Mouse (Mus musculus): ENCODE data around the gene Was. TPM values are rescaled to one million over a fixed set of nuclear protein-coding genes. Genes with fewer than 3 reads are reported as not detected.

The Was gene
- total and polyA plus RNA-seq, 3 experiments, result 1.7 to 2.6 (median 2.2) TPM

DNA sequence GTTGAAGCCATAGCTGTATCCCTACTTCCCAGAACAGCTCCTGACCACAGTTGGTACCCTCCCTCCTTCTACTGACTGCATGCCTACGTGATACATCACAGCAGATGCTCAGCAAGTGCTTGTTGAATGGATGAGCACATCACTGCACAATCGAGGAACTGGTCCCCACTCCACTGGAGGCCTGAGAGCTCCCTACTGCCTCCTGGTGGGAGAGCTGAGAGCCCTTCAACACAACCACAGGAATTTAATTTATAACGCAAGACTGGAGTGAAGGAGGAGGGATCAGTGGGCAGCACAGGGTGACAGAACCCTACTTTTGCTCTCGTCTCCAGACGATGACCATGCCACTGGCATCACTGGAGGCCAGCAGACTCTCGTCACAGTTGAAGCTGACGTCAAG lies 34.9 kb upstream of the Was start:
- no peak for DNase-seq
- no peaks in the 10 kb centered on the region for H3K79me2 ChIP-seq (replicated peaks; ENCODE audit: control insufficient read depth, insufficient read depth, low read length)
- intact Hi-C loops (cut with DNase I), result no loop called here
- no peaks in the 10 kb centered on the region for H3K27me3 ChIP-seq (ENCODE audit: control insufficient read depth, insufficient read depth, low read length)
- no peak overlapping the region for H3K9ac ChIP-seq (ENCODE audit: low read depth, low read length)
- H3K36me3 ChIP-seq (ENCODE audit: control insufficient read depth, insufficient read depth, low read length), result no peaks in the 10 kb centered on the region
- no peak overlapping the region for H3K27ac ChIP-seq
- TF ChIP-seq EP300 (IDR thresholded peaks at IDR 0.05; ENCODE audit: insufficient read depth, low read depth, low read length) (no peak), CTCF (IDR thresholded peaks at IDR 0.05) (peak; percentile 24)
- no peak overlapping the region for H3K4me3 ChIP-seq
- WGBS, result 77% methylated on average over 7 of the region's 7 CpGs
- H3K4me1 ChIP-seq (ENCODE audit: control insufficient read depth, insufficient read depth, low read length), result no peaks in the 10 kb centered on the region

DNA sequence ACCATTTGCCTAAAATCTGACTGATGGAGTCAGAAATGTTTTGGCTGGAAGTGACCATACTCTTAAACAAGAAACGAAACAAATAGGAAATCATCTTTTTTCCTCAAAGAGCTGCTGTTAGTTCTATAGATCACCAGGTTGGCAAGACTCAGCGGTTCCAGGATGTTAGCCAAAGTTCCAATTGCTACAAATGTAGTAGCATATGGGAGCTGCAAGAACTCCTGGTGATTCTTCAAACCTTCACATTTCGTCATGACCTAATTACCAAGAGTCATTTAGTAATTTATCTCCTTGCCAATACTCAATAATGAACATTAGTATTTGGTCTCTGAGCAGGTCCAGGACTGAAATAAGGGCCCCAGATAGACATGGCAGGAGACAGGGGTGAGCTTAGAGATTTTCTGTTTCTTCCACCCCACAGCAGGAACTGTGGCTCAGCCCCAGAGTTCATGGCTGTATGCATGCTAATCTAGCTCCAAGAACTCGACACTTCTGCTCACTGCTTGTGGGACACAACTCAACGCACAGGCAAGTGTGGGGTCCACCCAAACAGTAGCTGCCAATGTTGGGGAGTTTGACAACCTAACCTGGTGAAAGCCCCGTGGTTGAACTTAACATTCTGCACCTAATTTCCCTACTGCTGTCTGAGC lies 33.6 kb upstream of the Was start:
- H3K79me2 ChIP-seq (replicated peaks; ENCODE audit: control insufficient read depth, insufficient read depth, low read length), result no peaks in the 10 kb centered on the region
- H3K36me3 ChIP-seq (ENCODE audit: control insufficient read depth, insufficient read depth, low read length), result no peaks in the 10 kb centered on the region
- intact Hi-C loops (cut with DNase I), result no loop called here
- DNase-seq, result no peak
- H3K4me3 ChIP-seq, result no peak overlapping the region
- no peak for TF ChIP-seq EP300 (IDR thresholded peaks at IDR 0.05; ENCODE audit: insufficient read depth, low read depth, low read length)
- no peak for TF ChIP-seq CTCF (IDR thresholded peaks at IDR 0.05)
- TF ChIP-seq POLR2A (IDR thresholded peaks at IDR 0.05; ENCODE audit: insufficient read depth, low read depth, low read length), result no peak
- no peaks in the 10 kb centered on the region for H3K4me1 ChIP-seq (ENCODE audit: control insufficient read depth, insufficient read depth, low read length)
- no peak overlapping the region for H3K9ac ChIP-seq (ENCODE audit: low read depth, low read length)
- no peaks in the 10 kb centered on the region for H3K27me3 ChIP-seq (ENCODE audit: control insufficient read depth, insufficient read depth, low read length)
- no peak overlapping the region for H3K27ac ChIP-seq
- 81% methylated on average over 6 of the region's 6 CpGs for WGBS

DNA sequence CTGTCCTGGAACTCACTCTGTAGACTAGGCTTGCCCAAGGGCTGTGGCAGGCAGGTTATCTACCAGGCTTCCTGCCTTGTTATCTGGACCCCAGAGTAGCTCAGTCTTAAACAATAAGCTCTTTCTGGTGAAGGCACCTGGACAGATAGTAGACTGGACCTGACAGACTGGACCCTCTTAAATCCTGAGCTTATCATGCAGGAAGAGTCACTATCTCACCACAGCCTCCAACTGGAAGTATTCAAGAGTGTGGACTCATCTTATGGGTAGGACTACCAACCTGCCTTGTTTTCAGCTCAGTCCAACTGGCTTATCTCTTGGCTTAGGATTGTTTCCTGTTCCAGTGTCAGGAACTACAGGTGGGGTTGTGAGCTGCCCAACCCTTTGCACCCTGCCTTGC lies 27.0 kb upstream of the Was start:
- Histone ChIP-seq H3K79me2 (replicated peaks; ENCODE audit: control insufficient read depth, insufficient read depth, low read length) (no peaks in the 10 kb centered on the region), H3K27ac (no peak overlapping the region), H3K4me3 (no peak overlapping the region), H3K36me3 (ENCODE audit: control insufficient read depth, insufficient read depth, low read length) (no peaks in the 10 kb centered on the region), H3K4me1 (ENCODE audit: control insufficient read depth, insufficient read depth, low read length) (no peaks in the 10 kb centered on the region), H3K9ac (ENCODE audit: low read depth, low read length) (no peak overlapping the region), H3K27me3 (ENCODE audit: control insufficient read depth, insufficient read depth, low read length) (no peaks in the 10 kb centered on the region)
- intact Hi-C loops (cut with DNase I), result no loop called here
- TF ChIP-seq EP300 (IDR thresholded peaks at IDR 0.05; ENCODE audit: insufficient read depth, low read depth, low read length) (no peak), POLR2A (IDR thresholded peaks at IDR 0.05; ENCODE audit: insufficient read depth, low read depth, low read length) (no peak), CTCF (IDR thresholded peaks at IDR 0.05) (no peak)
- no peak for DNase-seq

DNA sequence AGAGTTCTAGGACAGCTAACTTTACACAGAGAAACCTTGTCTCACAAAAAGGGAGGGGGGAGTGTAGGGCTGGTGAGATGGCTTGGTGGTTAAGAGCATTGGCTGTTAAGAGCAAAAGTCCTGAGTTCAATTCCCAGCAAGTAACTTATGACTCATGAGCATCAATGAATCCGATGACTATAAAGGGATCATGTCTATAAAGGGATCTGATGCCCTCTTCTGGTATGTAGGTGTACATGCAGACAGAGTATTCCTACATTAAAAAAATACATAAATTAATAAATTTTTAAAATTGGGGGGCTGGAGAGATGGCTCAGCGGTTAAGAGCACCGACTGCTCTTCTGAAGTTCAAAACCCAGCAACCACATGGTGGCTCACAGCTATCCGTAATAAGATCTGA lies 25.0 kb upstream of the Was start:
- intact Hi-C loops (cut with DNase I), result no loop called here
- TF ChIP-seq POLR2A (IDR thresholded peaks at IDR 0.05; ENCODE audit: insufficient read depth, low read depth, low read length) (no peak), EP300 (IDR thresholded peaks at IDR 0.05; ENCODE audit: insufficient read depth, low read depth, low read length) (no peak), CTCF (IDR thresholded peaks at IDR 0.05) (peak; percentile 51)
- Histone ChIP-seq H3K9ac (ENCODE audit: low read depth, low read length) (no peak overlapping the region), H3K4me3 (no peak overlapping the region), H3K27me3 (ENCODE audit: control insufficient read depth, insufficient read depth, low read length) (no peaks in the 10 kb centered on the region), H3K4me1 (ENCODE audit: control insufficient read depth, insufficient read depth, low read length) (no peaks in the 10 kb centered on the region), H3K79me2 (replicated peaks; ENCODE audit: control insufficient read depth, insufficient read depth, low read length) (no peaks in the 10 kb centered on the region), H3K36me3 (ENCODE audit: control insufficient read depth, insufficient read depth, low read length) (no peaks in the 10 kb centered on the region), H3K27ac (no peak overlapping the region)
- no peak for DNase-seq
- WGBS, result 64% methylated on average over 4 of the region's 4 CpGs

DNA sequence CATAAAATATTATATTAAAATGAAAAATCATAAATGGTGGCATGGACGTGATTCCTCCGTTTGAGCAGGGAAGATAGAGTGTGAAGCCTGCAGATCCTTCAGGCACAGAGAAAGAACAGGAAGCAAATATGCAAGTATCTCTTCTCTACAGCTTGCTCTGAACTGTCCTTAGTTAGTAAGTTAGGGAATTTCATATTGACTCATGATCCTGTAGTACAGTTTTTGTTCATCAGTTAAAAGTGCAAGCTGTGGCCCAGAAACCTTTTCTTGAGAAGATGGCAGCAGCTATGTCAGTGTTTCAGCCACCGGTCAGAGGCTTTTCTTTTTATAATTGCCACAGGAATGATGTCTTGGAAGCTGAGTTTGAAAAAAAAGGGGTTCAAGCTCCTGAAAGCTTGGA lies 14.7 kb upstream of the Was start:
- 88% methylated on average over 3 of the region's 3 CpGs for WGBS
- H3K79me2 ChIP-seq (replicated peaks; ENCODE audit: control insufficient read depth, insufficient read depth, low read length), result no peaks in the 10 kb centered on the region
- no peak overlapping the region for H3K4me3 ChIP-seq
- no peak overlapping the region for H3K9ac ChIP-seq (ENCODE audit: low read depth, low read length)
- no peak for TF ChIP-seq POLR2A (IDR thresholded peaks at IDR 0.05; ENCODE audit: insufficient read depth, low read depth, low read length)
- TF ChIP-seq EP300 (IDR thresholded peaks at IDR 0.05; ENCODE audit: insufficient read depth, low read depth, low read length), result no peak
- no peak for TF ChIP-seq CTCF (IDR thresholded peaks at IDR 0.05)
- no peaks in the 10 kb centered on the region for H3K27me3 ChIP-seq (ENCODE audit: control insufficient read depth, insufficient read depth, low read length)
- no peaks in the 10 kb centered on the region for H3K4me1 ChIP-seq (ENCODE audit: control insufficient read depth, insufficient read depth, low read length)
- intact Hi-C loops (cut with DNase I), result no loop called here
- no peak for DNase-seq
- no peak overlapping the region for H3K27ac ChIP-seq
- no peaks in the 10 kb centered on the region for H3K36me3 ChIP-seq (ENCODE audit: control insufficient read depth, insufficient read depth, low read length)

DNA sequence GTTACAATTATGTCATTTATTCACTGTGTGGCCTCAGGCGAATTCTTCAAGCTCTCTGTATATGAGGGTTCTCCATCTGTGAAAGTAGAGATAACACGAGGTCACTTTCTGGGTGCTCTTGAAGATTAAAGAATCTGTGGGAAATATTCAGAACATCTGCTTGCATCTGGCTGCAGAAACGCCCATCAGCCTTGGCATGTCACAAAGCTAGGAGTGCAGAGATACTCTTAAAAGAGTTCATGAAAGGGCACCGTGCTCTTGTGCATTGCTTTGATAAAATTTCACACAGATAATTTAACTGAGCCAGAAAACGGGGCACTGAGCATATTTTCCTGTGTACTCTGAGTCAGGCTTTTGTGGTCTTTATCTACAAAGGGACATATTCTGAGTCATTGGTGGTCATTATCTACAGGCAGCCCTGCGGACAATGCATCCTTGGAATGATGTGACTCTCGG lies 11.9 kb upstream of the Was start:
- TF ChIP-seq CTCF (IDR thresholded peaks at IDR 0.05) (no peak), POLR2A (IDR thresholded peaks at IDR 0.05; ENCODE audit: insufficient read depth, low read depth, low read length) (no peak), EP300 (IDR thresholded peaks at IDR 0.05; ENCODE audit: insufficient read depth, low read depth, low read length) (no peak)
- no peak for DNase-seq
- no peaks in the 10 kb centered on the region for H3K27me3 ChIP-seq (ENCODE audit: control insufficient read depth, insufficient read depth, low read length)
- no peak overlapping the region for H3K9ac ChIP-seq (ENCODE audit: low read depth, low read length)
- H3K4me3 ChIP-seq, result no peak overlapping the region
- H3K4me1 ChIP-seq (ENCODE audit: control insufficient read depth, insufficient read depth, low read length), result no peaks in the 10 kb centered on the region
- no peak overlapping the region for H3K27ac ChIP-seq
- H3K79me2 ChIP-seq (replicated peaks; ENCODE audit: control insufficient read depth, insufficient read depth, low read length), result no peaks in the 10 kb centered on the region
- WGBS, result 28% methylated on average over 7 of the region's 7 CpGs
- no peaks in the 10 kb centered on the region for H3K36me3 ChIP-seq (ENCODE audit: control insufficient read depth, insufficient read depth, low read length)
- intact Hi-C loops (cut with DNase I), result no loop called here
